Mouse (Mus musculus) heart, adult 2 months (tissue): ENCODE measurements around the gene Chuk. TPM values are rescaled to one million over a fixed set of nuclear protein-coding genes. Genes with fewer than 3 reads are reported as not detected.

ENCODE experiments used
- DNase-seq, 2 experiments: peaks; one replicate each; pipeline ENCODE4 v3.0.0; 2021
- H3K27ac ChIP-seq: fragments of 200-600 bp; 2 replicates; pipeline ENCODE4 v1.8.1; 2022
- H3K27me3 ChIP-seq: fragments of 200-500 bp; 2 replicates; pipeline ENCODE4 v1.6.1; 2012; ENCODE audit warnings: mild to moderate bottlenecking, low read length, inconsistent platforms, mixed read lengths; ENCODE audit not compliant: control insufficient read depth, insufficient read depth
- H3K36me3 ChIP-seq: fragments of 200-500 bp; 2 replicates; pipeline ENCODE4 v1.6.1; 2012; ENCODE audit warnings: low read length, inconsistent platforms; ENCODE audit not compliant: control insufficient read depth, insufficient read depth
- H3K4me1 ChIP-seq: fragments of 200-500 bp; 2 replicates; pipeline ENCODE4 v1.6.1; 2011; ENCODE audit warnings: low read length; ENCODE audit not compliant: control insufficient read depth, insufficient read depth
- H3K4me3 ChIP-seq: fragments of 200-600 bp; 2 replicates; pipeline ENCODE4 v1.8.1; 2022
- H3K79me2 ChIP-seq: fragments of 200-500 bp; replicated peaks from 2 replicates; pipeline ENCODE4 v1.6.1; 2012; ENCODE audit warnings: mild to moderate bottlenecking, inconsistent platforms, low read length, moderate library complexity, mixed read lengths; ENCODE audit not compliant: control insufficient read depth, insufficient read depth
- H3K9ac ChIP-seq: fragments of 200-500 bp; 2 replicates; pipeline ENCODE4 v1.6.1; 2012; ENCODE audit warnings: low read depth, mild to moderate bottlenecking, control low read depth, inconsistent platforms, low read length, mixed read lengths
- CTCF ChIP-seq: fragments of 200-600 bp; IDR thresholded peaks from 2 replicates; pipeline ENCODE4 v1.8.1; 2022; ENCODE audit warnings: antibody characterized with exemption, mild to moderate bottlenecking, moderate library complexity
- EP300 ChIP-seq: fragments of 200-500 bp; IDR thresholded peaks from 2 replicates; pipeline ENCODE4 v1.6.1; 2011; ENCODE audit warnings: low read depth, low read length, control low read depth; ENCODE audit not compliant: insufficient read depth
- POLR2A ChIP-seq: fragments of 200-500 bp; IDR thresholded peaks from 2 replicates; pipeline ENCODE4 v1.6.1; 2011; ENCODE audit warnings: mild to moderate bottlenecking, low read depth, low read length, control low read depth; ENCODE audit not compliant: insufficient read depth
- WGBS: fragments of 180-500 bp; shearing (Covaris S2); methylation state at CpG from one replicate; pipeline ENCODE4 v1.1.7; 2018; 5-methylcytosine and 5-hydroxymethylcytosine counted together
- intact Hi-C: fragments of 180-260 bp; cut with DNase I; formaldehyde crosslinking; loops from one replicate; pipeline ENCODE4 v1.15.1; 2025
- polyA plus RNA-seq: library from polyadenylated mRNA; depleted of rRNA; stranded (reverse); fragments of >200 nt; gene quantifications from 2 replicates; pipeline ENCODE4 v1.2.3, GENCODE M21; 2012
- total RNA-seq, 2 experiments: library from RNA; stranded (reverse); gene quantifications; 2 replicates each; pipeline ENCODE4 v1.2.3; 2021

The Chuk gene
- total and polyA plus RNA-seq, 3 experiments = 13.9 to 32.5 (median 31.2) TPM

DNA sequence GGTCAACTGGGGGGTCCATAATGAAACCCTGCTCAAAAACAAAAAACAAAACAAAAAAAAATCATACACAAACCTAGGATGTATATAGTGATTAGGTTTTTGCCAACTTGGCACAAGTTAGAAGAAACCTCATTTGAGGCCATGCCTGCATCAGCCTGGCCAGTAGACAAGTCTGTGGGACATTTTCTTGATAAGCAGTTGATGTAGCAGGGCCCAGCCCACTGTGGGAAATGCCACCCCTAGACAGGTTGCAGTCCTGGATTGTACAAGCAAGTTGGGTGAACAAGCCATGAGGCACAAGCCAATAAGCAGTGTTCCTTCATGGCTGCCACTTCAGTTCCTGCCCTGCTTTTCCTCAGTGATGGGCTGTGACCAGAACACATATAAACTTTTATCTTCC lies 6.4 kb downstream of the Chuk start:
- TF ChIP-seq EP300 (no peak), CTCF (no peak), POLR2A (no peak)
- Histone ChIP-seq H3K36me3 (no peaks in the 10 kb centered on the region), H3K4me3 (no peak overlapping the region), H3K79me2 (peaks cover 3% of the 10 kb centered on the region; the same call in 1 of the 2 replicates), H3K9ac (no peak overlapping the region), H3K27ac (no peak overlapping the region), H3K4me1 (peaks cover 1% of the 10 kb centered on the region), H3K27me3 (no peaks in the 10 kb centered on the region)
- DNase-seq = no peak
- intact Hi-C loops = no loop called here

DNA sequence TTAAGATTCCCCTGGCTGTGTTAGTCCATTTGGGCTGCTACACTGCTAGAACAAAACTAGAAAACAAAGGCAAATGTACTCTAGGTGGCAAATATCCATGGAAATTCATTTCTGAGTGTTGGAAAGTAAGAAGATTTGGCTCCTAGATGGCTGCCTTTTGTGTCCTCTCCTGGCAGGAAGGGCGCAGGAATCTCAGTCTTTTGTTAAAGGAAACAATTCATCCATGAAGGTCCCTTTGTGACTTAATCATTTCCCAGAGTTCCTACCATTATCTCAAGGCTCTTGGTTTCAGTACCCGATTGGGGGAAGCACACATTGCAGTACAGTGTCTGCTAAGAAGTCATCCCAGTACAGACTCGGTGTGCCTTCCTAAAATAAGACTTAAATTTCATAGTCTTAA lies 21.0 kb downstream of the Chuk start:
- no peak for DNase-seq
- intact Hi-C loops = no loop called here
- 68% methylated on average over 3 of the region's 3 CpGs for WGBS

DNA sequence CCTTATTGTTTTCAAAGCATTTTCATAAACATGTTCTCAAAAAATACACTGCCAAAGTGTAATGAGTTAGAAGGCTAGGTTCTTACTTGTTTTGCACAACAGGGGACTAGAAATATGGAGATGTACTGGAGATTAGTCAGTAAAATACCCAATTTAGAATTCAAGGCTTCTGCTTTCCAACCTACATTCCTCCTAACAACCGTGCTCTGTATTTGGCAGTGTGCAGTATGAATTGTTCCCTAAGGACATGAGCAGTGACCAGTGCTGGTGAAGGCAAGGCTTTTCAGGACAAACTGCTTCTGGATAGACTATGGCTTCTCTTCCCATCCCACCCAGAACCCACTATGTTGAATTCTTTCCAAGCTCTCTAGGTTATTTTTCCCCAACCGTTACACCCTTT lies 26.4 kb downstream of the Chuk start:
- H3K79me2 ChIP-seq = no peaks in the 10 kb centered on the region; the same call in 1 of the 2 replicates
- TF ChIP-seq EP300 (no peak), CTCF (no peak), POLR2A (no peak)
- H3K27me3 ChIP-seq = no peaks in the 10 kb centered on the region
- DNase-seq = no peak
- no peak overlapping the region for H3K27ac ChIP-seq
- H3K9ac ChIP-seq = no peak overlapping the region
- H3K4me1 ChIP-seq = no peaks in the 10 kb centered on the region
- H3K36me3 ChIP-seq = no peaks in the 10 kb centered on the region; the same call in 1 of the 2 replicates
- WGBS = 73% methylated on average over 2 of the region's 2 CpGs
- H3K4me3 ChIP-seq = no peak overlapping the region
- intact Hi-C loops = no loop called here

More for the DNA sequence above, 21.0 kb downstream of the Chuk start:
- Histone ChIP-seq H3K79me2 (no peaks in the 10 kb centered on the region), H3K27ac (no peak overlapping the region), H3K9ac (no peak overlapping the region), H3K4me1 (no peaks in the 10 kb centered on the region), H3K27me3 (no peaks in the 10 kb centered on the region), H3K4me3 (no peak overlapping the region), H3K36me3 (peaks cover 1% of the 10 kb centered on the region)
- TF ChIP-seq EP300 (no peak), POLR2A (no peak), CTCF (no peak)

DNA sequence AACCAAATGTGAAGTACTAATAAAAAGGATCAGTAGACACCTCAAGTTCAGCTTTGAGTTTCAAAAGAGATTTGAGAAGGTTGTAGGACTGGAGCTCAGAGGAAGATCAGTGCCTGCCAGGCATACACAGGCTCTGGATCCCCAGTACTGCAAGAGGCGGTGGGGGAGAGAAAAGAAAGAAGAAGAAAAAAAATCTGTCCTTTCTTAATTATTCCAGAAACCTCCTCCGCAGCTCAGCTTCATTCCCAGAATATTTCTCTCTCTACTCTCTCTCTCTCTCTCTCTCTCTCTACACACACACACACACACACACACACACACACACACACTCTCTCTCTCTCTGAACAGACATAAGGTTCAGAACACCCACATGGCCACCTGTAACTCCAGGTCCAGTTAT lies 27.3 kb downstream of the Chuk start:
- no peak overlapping the region for H3K9ac ChIP-seq
- intact Hi-C loops = no loop called here
- H3K36me3 ChIP-seq = no peaks in the 10 kb centered on the region; the same call in 1 of the 2 replicates
- H3K79me2 ChIP-seq = no peaks in the 10 kb centered on the region; the same call in 1 of the 2 replicates
- WGBS = 91% methylated on average over 2 of the region's 2 CpGs
- H3K4me3 ChIP-seq = no peak overlapping the region
- no peak for DNase-seq
- H3K27ac ChIP-seq = no peak overlapping the region
- no peaks in the 10 kb centered on the region for H3K27me3 ChIP-seq
- H3K4me1 ChIP-seq = no peaks in the 10 kb centered on the region
- TF ChIP-seq POLR2A = no peak
- TF ChIP-seq EP300 = no peak
- TF ChIP-seq CTCF = no peak

DNA sequence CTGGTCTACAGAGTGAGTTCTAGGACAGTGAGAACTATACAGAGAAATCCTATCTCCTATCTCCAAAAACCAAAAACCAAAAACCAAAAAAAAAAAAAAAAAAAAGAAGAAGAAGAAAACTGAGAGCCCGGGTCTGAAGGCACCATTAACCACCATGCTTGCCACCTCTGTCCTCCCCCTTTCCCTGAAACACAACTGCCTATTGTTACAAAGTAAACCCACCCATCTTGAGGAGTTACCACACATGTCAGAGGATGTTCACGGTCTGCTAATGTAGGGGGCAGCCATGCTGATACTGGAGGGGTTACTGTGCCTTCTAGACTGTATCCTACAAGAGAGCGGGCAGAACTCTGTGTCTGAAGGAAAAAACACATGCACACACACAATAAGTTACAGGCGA lies 30.3 kb downstream of the Chuk start:
- H3K27me3 ChIP-seq = no peaks in the 10 kb centered on the region
- no peaks in the 10 kb centered on the region for H3K4me1 ChIP-seq
- 90% methylated on average over 4 of the region's 4 CpGs for WGBS
- DNase-seq = no peak
- no peak overlapping the region for H3K27ac ChIP-seq
- no peak for TF ChIP-seq CTCF
- no peak for TF ChIP-seq EP300
- TF ChIP-seq POLR2A = no peak
- no peak overlapping the region for H3K9ac ChIP-seq
- no peaks in the 10 kb centered on the region; the same call in 1 of the 2 replicates for H3K36me3 ChIP-seq
- H3K79me2 ChIP-seq = no peaks in the 10 kb centered on the region; the same call in 1 of the 2 replicates
- intact Hi-C loops = loop anchor here (10.0 kb wide), 1 partner anchor 322 kb away; the partner anchor contains the start of genes Cox15 and Cutc
- no peak overlapping the region for H3K4me3 ChIP-seq

DNA sequence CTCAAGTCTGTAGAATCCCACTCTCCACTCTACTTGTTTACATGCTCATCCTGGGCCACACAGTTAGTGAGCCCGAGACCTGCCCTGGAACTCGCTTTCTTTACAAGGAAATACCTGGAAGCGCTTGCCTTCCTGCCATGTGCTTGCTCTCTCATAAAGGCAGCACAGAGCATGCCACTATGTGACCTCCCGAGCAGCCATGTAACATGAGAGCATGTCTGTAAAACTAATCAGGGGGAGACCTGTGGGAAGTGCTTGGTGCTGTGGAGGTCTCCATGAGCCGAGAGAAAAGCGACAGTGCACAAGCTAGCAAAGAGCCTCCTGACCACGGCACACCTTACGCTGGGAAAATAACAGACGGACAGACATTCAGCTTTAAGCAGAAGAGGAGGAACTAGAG lies 30.8 kb downstream of the Chuk start:
- H3K79me2 ChIP-seq = no peaks in the 10 kb centered on the region; the same call in 1 of the 2 replicates
- 84% methylated on average over 9 of the region's 9 CpGs for WGBS
- H3K27me3 ChIP-seq = no peaks in the 10 kb centered on the region
- TF ChIP-seq CTCF (no peak), POLR2A (no peak), EP300 (no peak)
- intact Hi-C loops = loop anchor here (10.0 kb wide), 1 partner anchor 322 kb away; the partner anchor contains the start of genes Cox15 and Cutc
- no peaks in the 10 kb centered on the region for H3K4me1 ChIP-seq
- DNase-seq = no peak
- H3K9ac ChIP-seq = no peak overlapping the region
- no peak overlapping the region for H3K27ac ChIP-seq
- H3K4me3 ChIP-seq = no peak overlapping the region
- H3K36me3 ChIP-seq = no peaks in the 10 kb centered on the region; the same call in 1 of the 2 replicates
